Mouse (Mus musculus) adrenal gland, adult 2 months (tissue): ENCODE results near the gene Akap2. TPM values are rescaled to one million over a fixed set of nuclear protein-coding genes. Genes with fewer than 3 reads are reported as not detected.
A peak's percentile ranks its signal among the peaks of the same experiment; 100 is the strongest.

Experiments
- DNase-seq: peaks from one replicate; pipeline ENCODE4 v3.0.0; 2021
- polyA plus RNA-seq: library from polyadenylated mRNA; depleted of rRNA; stranded (reverse); fragments of >200 nt; gene quantifications from 2 replicates; pipeline ENCODE4 v1.2.3, GENCODE M21; 2012
- total RNA-seq, 2 experiments: library from RNA; stranded (reverse); gene quantifications; 2 replicates each; pipeline ENCODE4 v1.2.3; 2021

The Akap2 gene
- total and polyA plus RNA-seq, 3 experiments, result 60.7 to 186 (median 99.1) TPM

GRCm38 (mm10) chr4:57833060-57833459, 115.6 kb downstream of the Akap2 start:
- no peak for DNase-seq

GRCm38 (mm10) chr4:57834141-57834540, 116.7 kb downstream of the Akap2 start:
- DNase-seq, result no peak

- no peak for DNase-seq
Measured at GRCm38 (mm10) chr4:57837089-57837488, 119.6 kb downstream of the Akap2 start.

GRCm38 (mm10) chr4:57839343-57839742, 121.9 kb downstream of the Akap2 start:
- DNase-seq, result peak; percentile 78

GRCm38 (mm10) chr4:57841911-57842310, 124.5 kb downstream of the Akap2 start:
- DNase-seq, result no peak

GRCm38 (mm10) chr4:57842472-57843305, 125.2 kb downstream of the Akap2 start:
- no peak for DNase-seq

GRCm38 (mm10) chr4:57845031-57845431, 127.6 kb downstream of the Akap2 start:
- peak; percentile 96 for DNase-seq

- no peak for DNase-seq
Measured at GRCm38 (mm10) chr4:57845541-57846210, 128.2 kb downstream of the Akap2 start.

GRCm38 (mm10) chr4:57846381-57846990, 129.0 kb downstream of the Akap2 start:
- no peak for DNase-seq

- DNase-seq, result peak; percentile 66
Measured at GRCm38 (mm10) chr4:57846991-57847422, 129.6 kb downstream of the Akap2 start.

GRCm38 (mm10) chr4:57847676-57848075, 130.2 kb downstream of the Akap2 start:
- DNase-seq, result no peak

- DNase-seq, result no peak
Measured at GRCm38 (mm10) chr4:57849465-57849864, 132.0 kb downstream of the Akap2 start.

- DNase-seq, result peak; percentile 1
Measured at GRCm38 (mm10) chr4:57851731-57852130, 134.3 kb downstream of the Akap2 start.

- DNase-seq, result peak; percentile 23
Measured at GRCm38 (mm10) chr4:57852461-57853040, 135.1 kb downstream of the Akap2 start.

GRCm38 (mm10) chr4:57854181-57854580, 136.7 kb downstream of the Akap2 start:
- peak; percentile 0 for DNase-seq

GRCm38 (mm10) chr4:57855281-57855941, 138.0 kb downstream of the Akap2 start:
- DNase-seq, result peak; percentile 54

GRCm38 (mm10) chr4:57856673-57857072, 139.2 kb downstream of the Akap2 start:
- no peak for DNase-seq

- DNase-seq, result peak; percentile 55
Measured at GRCm38 (mm10) chr4:57860204-57860611, 142.8 kb downstream of the Akap2 start.

GRCm38 (mm10) chr4:57861166-57861565, 143.7 kb downstream of the Akap2 start:
- peak; percentile 35 for DNase-seq

- DNase-seq, result peak; percentile 63
Measured at GRCm38 (mm10) chr4:57861856-57862255, 144.4 kb downstream of the Akap2 start.

- DNase-seq, result peak; percentile 0
Measured at GRCm38 (mm10) chr4:57862269-57862986, 145.0 kb downstream of the Akap2 start.
